Mouse (Mus musculus): ENCODE measurements around the gene Zbtb42.

The Zbtb42 gene

GRCm38 (mm10) chr12:112723028-112723330, 44.4 kb downstream of the Zbtb42 start:
- POLR2A ChIA-PET = interaction anchor here in 2 of 4 experiments (0.7 to 2.5 kb wide), 7 partner anchors 17 to 94 kb away, joined by 4 to 12 read pairs (median 5); partner anchors contain the start of gene Clba1 (in 1 of the 2)

GRCm38 (mm10) chr12:112723445-112723844, 44.8 kb downstream of the Zbtb42 start:
- CTCF ChIA-PET = interaction anchor here (0.5 to 2.8 kb wide), 66 partner anchors 10 to 647 kb away, joined by 3 to 20 read pairs (median 4); partner anchors contain the start of genes Akt1 (in 2 of the 4), Cdca4 (in 1 of the 4), Crip1 (in 1 of the 4) and Tex22 (in 1 of the 4)

More at GRCm38 (mm10) chr12:112723028-112723330, 44.4 kb downstream of the Zbtb42 start:
- CTCF ChIA-PET = interaction anchor here in 3 of 4 experiments (0.6 to 2.0 kb wide), 8 partner anchors 15 to 578 kb away, joined by 3 to 19 read pairs (median 7); partner anchors contain the start of genes Akt1 (in 1 of the 3) and Jag2 (in 1 of the 3)

GRCm38 (mm10) chr12:112724077-112724805, 45.6 kb downstream of the Zbtb42 start:
- POLR2A ChIA-PET = interaction anchor here in 3 of 4 experiments (0.6 to 1.3 kb wide), 14 partner anchors 12 to 182 kb away, joined by 3 to 5 read pairs (median 3); partner anchors contain the start of genes Adssl1 (in 1 of the 3) and Siva1 (in 1 of the 3)
- CTCF ChIA-PET = interaction anchor here (0.5 to 2.8 kb wide), 77 partner anchors 9 to 1736 kb away, joined by 3 to 20 read pairs (median 4); partner anchors contain the start of genes Akt1 (in 2 of the 4), Cdca4 (in 1 of the 4), Crip1 (in 1 of the 4) and Tex22 (in 1 of the 4)

More at GRCm38 (mm10) chr12:112723445-112723844, 44.8 kb downstream of the Zbtb42 start:
- POLR2A ChIA-PET = interaction anchor here in 3 of 4 experiments (0.7 to 1.3 kb wide), 10 partner anchors 13 to 169 kb away, joined by 3 to 7 read pairs (median 4); partner anchors contain the start of gene Adssl1 (in 1 of the 3)

- POLR2A ChIA-PET = no interaction called here
- CTCF ChIA-PET = interaction anchor here in 1 of 4 experiments (2.1 kb wide), 1 partner anchor 21 kb away, joined by 6 read pairs; no protein-coding TSS in a partner anchor
These were observed 49.2 kb downstream of the Zbtb42 start for GRCm38 (mm10) chr12:112727801-112728200.

GRCm38 (mm10) chr12:112730808-112731207, 52.2 kb downstream of the Zbtb42 start:
- CTCF ChIA-PET = interaction anchor here in 2 of 4 experiments (0.7 to 1.0 kb wide), 4 partner anchors 8 to 13 kb away, joined by 3 to 4 read pairs (median 3); no protein-coding TSS in a partner anchor
- POLR2A ChIA-PET = interaction anchor here in 3 of 4 experiments (0.9 to 1.8 kb wide), 6 partner anchors 9 to 63 kb away, joined by 3 to 6 read pairs (median 4); no protein-coding TSS in a partner anchor

Data from embryonic stem cell, embryonic (primary cell).